Mouse (Mus musculus) embryonic fibroblast, embryonic 13.5 days (primary cell): ENCODE data around the gene Mastl.

ENCODE experiments used
- CTCF ChIP-seq: IDR thresholded peaks from 2 replicates; pipeline ENCODE4 v1.5.1; 2011; ENCODE audit warnings: mild to moderate bottlenecking, control low read depth, low read length, moderate library complexity, borderline replicate concordance; ENCODE audit not compliant: insufficient read depth
- POLR2A ChIP-seq: IDR thresholded peaks from 2 replicates; pipeline ENCODE4 v1.6.1; 2011; ENCODE audit warnings: low read depth, mild to moderate bottlenecking, control low read depth, low read length, moderate library complexity

DNA sequence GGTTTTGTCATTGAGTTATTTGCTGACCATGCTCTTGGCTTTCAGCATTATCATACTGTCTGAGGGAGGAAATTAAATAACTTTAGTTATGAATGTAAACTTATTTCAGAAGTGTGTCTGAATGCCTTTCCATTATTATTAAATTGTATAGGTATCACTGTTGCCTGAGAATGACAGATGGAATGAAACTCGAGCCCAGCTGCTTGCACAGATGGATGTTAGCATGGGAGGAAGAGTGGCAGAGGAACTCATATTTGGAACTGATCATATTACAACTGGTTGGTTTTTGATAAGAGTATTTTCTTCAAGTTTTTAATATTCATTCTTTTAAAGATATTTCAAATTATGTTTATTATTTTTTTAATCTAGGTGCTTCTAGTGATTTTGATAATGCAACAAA, 38.5 kb upstream of the Mastl start:
- TF ChIP-seq CTCF (no peak), POLR2A (no peak)
